Mouse (Mus musculus) heart, postnatal 0 days (tissue): ENCODE measurements around the gene Ccnd3.

ENCODE experiments used
- CTCF ChIP-seq: IDR thresholded peaks from 2 replicates; pipeline ENCODE4 v1.5.1; 2016; ENCODE audit warnings: antibody characterized with exemption, control low read depth, low read depth
- EP300 ChIP-seq: IDR thresholded peaks from 2 replicates; pipeline ENCODE4 v1.6.1; 2016; ENCODE audit warnings: antibody characterized with exemption, low read depth

GRCm38 (mm10) chr17:47642992-47643391 lies 138.1 kb downstream of the Ccnd3 start:
- TF ChIP-seq EP300: no peak
- TF ChIP-seq CTCF: no peak
